Mouse (Mus musculus) heart, embryonic 14.5 days (tissue): ENCODE data around the gene Aox3. TPM values are rescaled to one million over a fixed set of nuclear protein-coding genes. Genes with fewer than 3 reads are reported as not detected.

Experiments
- ATAC-seq: fragments of 200-750 bp; cut with Nextera tagmentation; 2 replicates; pipeline ENCODE4 v1.8.0; 2017; ENCODE audit warnings: low read depth, moderate TSS enrichment; ENCODE audit not compliant: insufficient number of reproducible peaks, insufficient read depth, low FRiP score
- H3K27ac ChIP-seq, 2 experiments: fragments of 200-500 bp in 1 of 2; fragments of 300-500 bp in 1 of 2; sonication (generic) in 1 of 2; replicated peaks in 1 of 2; 2 replicates each; pipeline ENCODE4 v1.5.1; 2012 to 2014; ENCODE audit warnings: low read depth in 2 of 2, low read length in 2 of 2, control low read depth in 1 of 2, mild to moderate bottlenecking in 1 of 2, mixed read lengths in 1 of 2; ENCODE audit not compliant: control insufficient read depth in 1 of 2, insufficient read depth in 1 of 2
- H3K27me3 ChIP-seq: fragments of 300-500 bp; sonication (generic); 2 replicates; pipeline ENCODE4 v1.6.1; 2014; ENCODE audit warnings: mild to moderate bottlenecking, low read length, control low read depth; ENCODE audit not compliant: control insufficient read depth, insufficient read depth
- H3K36me3 ChIP-seq: fragments of 300-500 bp; sonication (generic); 2 replicates; pipeline ENCODE4 v1.6.1; 2014; ENCODE audit warnings: mild to moderate bottlenecking, control low read depth, low read length, mixed read lengths; ENCODE audit not compliant: control insufficient read depth, insufficient read depth
- H3K4me1 ChIP-seq, 2 experiments: fragments of 200-500 bp in 1 of 2; fragments of 300-500 bp in 1 of 2; sonication (generic) in 1 of 2; 2 replicates each; pipeline ENCODE4 v1.6.1; 2012 to 2014; ENCODE audit warnings: low read length in 2 of 2, control low read depth in 1 of 2, mixed read lengths in 1 of 2; ENCODE audit not compliant: control insufficient read depth in 2 of 2, insufficient read depth in 2 of 2
- H3K4me2 ChIP-seq: fragments of 300-500 bp; sonication (generic); 2 replicates; pipeline ENCODE4 v1.6.1; 2014; ENCODE audit warnings: mild to moderate bottlenecking, low read length
- H3K4me3 ChIP-seq, 2 experiments: fragments of 200-500 bp in 1 of 2; fragments of 300-500 bp in 1 of 2; sonication (generic) in 1 of 2; 2 replicates each; pipeline ENCODE4 v1.5.1; 2012 to 2014; ENCODE audit warnings: low read length in 2 of 2, mild to moderate bottlenecking in 2 of 2, control low read depth in 1 of 2, low read depth in 1 of 2, moderate library complexity in 1 of 2; ENCODE audit not compliant: control insufficient read depth in 1 of 2, insufficient read depth in 1 of 2
- H3K9ac ChIP-seq: fragments of 300-500 bp; sonication (generic); 2 replicates; pipeline ENCODE4 v1.6.1; 2014; ENCODE audit warnings: mild to moderate bottlenecking, low read length
- H3K9me3 ChIP-seq: fragments of 300-500 bp; sonication (generic); 2 replicates; pipeline ENCODE4 v1.6.1; 2016; ENCODE audit warnings: low read length, control low read depth; ENCODE audit not compliant: control insufficient read depth
- WGBS: fragments of 180-500 bp; shearing (Covaris S2); extraction: QIAGEN DNeasy Blood & Tissue Kit; methylation state at CpG from one replicate; pipeline ENCODE4 v1.1.7; 2014; 5-methylcytosine and 5-hydroxymethylcytosine counted together
- polyA plus RNA-seq: library from polyadenylated mRNA; unstranded; fragments of >200 nt; fragmentation: Nextera tagmentation; extraction: Ambion mirVana; gene quantifications from 2 replicates; pipeline ENCODE4 v1.2.1, GENCODE M21; 2014

Aox3 gene
- polyA plus RNA-seq, 1 experiment from 2014 or later: 0.05 TPM

- Histone ChIP-seq H3K9me3 (no peaks in the 10 kb centered on the region), H3K27me3 (no peaks in the 10 kb centered on the region), H3K4me2 (no peak within 1 kb of the TSS), H3K4me3 (no peak within 1 kb of the TSS), H3K27ac (no peak within 1 kb of the TSS), H3K9ac (no peak within 1 kb of the TSS), H3K36me3 (no peaks in the 10 kb centered on the region), H3K4me1 (peaks cover 3 to 8% of the 10 kb centered on the region in 2 experiments; a peak in 1 of 4 replicates)
- no peak for ATAC-seq
- WGBS: 83% methylated on average over 17 of the region's 17 CpGs
These were observed 97.3 kb downstream of the Aox3 start, which contains the start of gene Aox4 for GRCm38 (mm10) chr1:58210203-58210602. TSS of gene Aox4 (plus strand) at chr1:58210397.

- no peak overlapping the region for H3K4me3 ChIP-seq
- H3K27ac ChIP-seq: no peak overlapping the region
- H3K9me3 ChIP-seq: 0 out of 2 replicates have a peak, but pooled peaks cover 3% of the 10 kb centered on the region
- no peak overlapping the region for H3K9ac ChIP-seq
- no peak for ATAC-seq
- H3K4me2 ChIP-seq: no peak overlapping the region
- no peaks in the 10 kb centered on the region for H3K36me3 ChIP-seq
- peaks cover 3 to 8% of the 10 kb centered on the region in 2 experiments; a peak in 1 of 4 replicates for H3K4me1 ChIP-seq
- 93% methylated on average over 7 of the region's 7 CpGs for WGBS
- no peaks in the 10 kb centered on the region for H3K27me3 ChIP-seq
These were observed 99.9 kb downstream of the Aox3 start for GRCm38 (mm10) chr1:58212805-58213204.

GRCm38 (mm10) chr1:58213838-58214237 lies 100.9 kb downstream of the Aox3 start:
- H3K4me3 ChIP-seq: no peak overlapping the region
- 74% methylated on average over 5 of the region's 5 CpGs for WGBS

GRCm38 (mm10) chr1:58215353-58215752 lies 102.4 kb downstream of the Aox3 start:
- H3K9me3 ChIP-seq: 0 out of 2 replicates have a peak, but pooled peaks cover 3% of the 10 kb centered on the region
- ATAC-seq: no peak
- no peak overlapping the region for H3K4me2 ChIP-seq
- H3K36me3 ChIP-seq: no peaks in the 10 kb centered on the region
- no peak overlapping the region for H3K4me3 ChIP-seq
- H3K27ac ChIP-seq: no peak overlapping the region
- H3K9ac ChIP-seq: no peak overlapping the region
- H3K27me3 ChIP-seq: no peaks in the 10 kb centered on the region
- WGBS: 87% methylated on average over 4 of the region's 4 CpGs
- H3K4me1 ChIP-seq: peaks cover 3 to 8% of the 10 kb centered on the region in 2 experiments; a peak in 1 of 4 replicates

More at GRCm38 (mm10) chr1:58213838-58214237, 100.9 kb downstream of the Aox3 start:
- H3K4me1 ChIP-seq: peaks cover 3 to 8% of the 10 kb centered on the region in 2 experiments; a peak in 1 of 4 replicates
- no peak for ATAC-seq
- H3K27ac ChIP-seq: no peak overlapping the region
- no peaks in the 10 kb centered on the region for H3K27me3 ChIP-seq
- no peak overlapping the region for H3K9ac ChIP-seq
- H3K9me3 ChIP-seq: 0 out of 2 replicates have a peak, but pooled peaks cover 3% of the 10 kb centered on the region
- H3K4me2 ChIP-seq: no peak overlapping the region
- no peaks in the 10 kb centered on the region for H3K36me3 ChIP-seq

- Histone ChIP-seq H3K9me3 (0 out of 2 replicates have a peak, but pooled peaks cover 3% of the 10 kb centered on the region), H3K4me1 (peaks cover 3 to 11% of the 10 kb centered on the region in 2 experiments; a peak in 2 of 4 replicates), H3K9ac (no peak overlapping the region), H3K36me3 (no peaks in the 10 kb centered on the region), H3K4me3 (no peak overlapping the region), H3K27ac (no peak overlapping the region), H3K27me3 (no peaks in the 10 kb centered on the region), H3K4me2 (no peak overlapping the region)
- 88% methylated on average over 7 of the region's 7 CpGs for WGBS
- no peak for ATAC-seq
These were observed 103.1 kb downstream of the Aox3 start for GRCm38 (mm10) chr1:58215956-58216532.

- Histone ChIP-seq H3K36me3 (no peaks in the 10 kb centered on the region), H3K27ac (no peak overlapping the region), H3K4me1 (peaks cover 0 to 13% of the 10 kb centered on the region in 2 experiments; a peak in 2 of 4 replicates), H3K9me3 (no peaks in the 10 kb centered on the region), H3K4me3 (no peak overlapping the region), H3K9ac (no peak overlapping the region), H3K4me2 (peak overlapping the region; percentile 19), H3K27me3 (no peaks in the 10 kb centered on the region)
- WGBS: 37% methylated on average over 6 of the region's 6 CpGs
- ATAC-seq: no peak
These were observed 108.1 kb downstream of the Aox3 start for GRCm38 (mm10) chr1:58221070-58221469.

GRCm38 (mm10) chr1:58221879-58222278 lies 108.9 kb downstream of the Aox3 start:
- ATAC-seq: no peak
- Histone ChIP-seq H3K4me3 (no peak overlapping the region), H3K27ac (no peak overlapping the region), H3K27me3 (no peaks in the 10 kb centered on the region), H3K9me3 (no peaks in the 10 kb centered on the region), H3K36me3 (no peaks in the 10 kb centered on the region), H3K4me1 (peaks cover 0 to 13% of the 10 kb centered on the region in 2 experiments; a peak in 2 of 4 replicates), H3K9ac (no peak overlapping the region), H3K4me2 (no peak overlapping the region)
- WGBS: 60% methylated on average over 5 of the region's 5 CpGs
